Mouse (Mus musculus): Measurements from ENCODE around the gene Ptpru. TPM values are rescaled to one million over a fixed set of nuclear protein-coding genes. Genes with fewer than 3 reads are reported as not detected.

The Ptpru gene
- polyA plus RNA-seq, 1 experiment: 1.0 TPM

GRCm38 (mm10) chr4:131824939-131825338, 13.1 kb downstream of the Ptpru start:
- H3K79me2 ChIP-seq (ENCODE audit: control insufficient read depth, insufficient read depth): no peaks in the 10 kb centered on the region
- H3K27me3 ChIP-seq (ENCODE audit: control insufficient read depth, insufficient read depth, insufficient read length): peaks cover 14% of the 10 kb centered on the region
- no peak overlapping the region for H3ac ChIP-seq (ENCODE audit: control insufficient read depth, insufficient read length)
- no peak overlapping the region for H3K4me2 ChIP-seq (ENCODE audit: low read depth)
- no peaks in the 10 kb centered on the region for H3K36me3 ChIP-seq (ENCODE audit: control insufficient read depth, insufficient read depth)
- no peak for TF ChIP-seq MYOD1 (IDR thresholded peaks at IDR 0.05; ENCODE audit: control insufficient read depth in 1 of 3, insufficient read length in 2 of 3, low read depth in 2 of 3)
- no peak for TF ChIP-seq POLR2AphosphoS2 (IDR thresholded peaks at IDR 0.05; ENCODE audit: insufficient read length, low read depth)
- no peak for TF ChIP-seq TCF3 (IDR thresholded peaks at IDR 0.05; ENCODE audit: insufficient read length, low read depth)
- TF ChIP-seq REST (IDR thresholded peaks at IDR 0.05; ENCODE audit: insufficient read depth, insufficient read length): no peak
- no peak for TF ChIP-seq POLR2A (IDR thresholded peaks at IDR 0.05; ENCODE audit: insufficient read length, low read depth)
- TF ChIP-seq SRF (IDR thresholded peaks at IDR 0.05; ENCODE audit: control insufficient read depth, insufficient read length, low read depth): no peak
- no peak for TF ChIP-seq E2F4 (IDR thresholded peaks at IDR 0.05; ENCODE audit: insufficient read depth)
- no peak for TF ChIP-seq MYOG (IDR thresholded peaks at IDR 0.05; ENCODE audit: control insufficient read depth in 1 of 3, insufficient read depth in 1 of 3, insufficient read length in 2 of 3, low read depth in 2 of 3)
- TF ChIP-seq MAX (IDR thresholded peaks at IDR 0.05; ENCODE audit: low read depth): no peak
- no peak for TF ChIP-seq USF1 (IDR thresholded peaks at IDR 0.05; ENCODE audit: low read depth)
- no peak for TF ChIP-seq TCF12 (IDR thresholded peaks at IDR 0.05; ENCODE audit: insufficient read depth, poor library complexity, severe bottlenecking)
- TF ChIP-seq CEBPB (IDR thresholded peaks at IDR 0.05; ENCODE audit: insufficient read depth, poor library complexity, severe bottlenecking): no peak
- H3K4me3 ChIP-seq: no peak overlapping the region

GRCm38 (mm10) chr4:131822583-131822982, 15.5 kb downstream of the Ptpru start:
- TF ChIP-seq CEBPB (IDR thresholded peaks at IDR 0.05; ENCODE audit: insufficient read depth, poor library complexity, severe bottlenecking) (no peak), REST (IDR thresholded peaks at IDR 0.05; ENCODE audit: insufficient read depth, insufficient read length) (no peak), TCF12 (IDR thresholded peaks at IDR 0.05; ENCODE audit: insufficient read depth, poor library complexity, severe bottlenecking) (no peak), POLR2A (IDR thresholded peaks at IDR 0.05; ENCODE audit: insufficient read length, low read depth) (no peak), MYOG (IDR thresholded peaks at IDR 0.05; ENCODE audit: control insufficient read depth in 1 of 3, insufficient read depth in 1 of 3, insufficient read length in 2 of 3, low read depth in 2 of 3) (no peak), POLR2AphosphoS2 (IDR thresholded peaks at IDR 0.05; ENCODE audit: insufficient read length, low read depth) (no peak), SRF (IDR thresholded peaks at IDR 0.05; ENCODE audit: control insufficient read depth, insufficient read length, low read depth) (no peak), TCF3 (IDR thresholded peaks at IDR 0.05; ENCODE audit: insufficient read length, low read depth) (no peak), MAX (IDR thresholded peaks at IDR 0.05; ENCODE audit: low read depth) (no peak), USF1 (IDR thresholded peaks at IDR 0.05; ENCODE audit: low read depth) (no peak), E2F4 (IDR thresholded peaks at IDR 0.05; ENCODE audit: insufficient read depth) (no peak), MYOD1 (IDR thresholded peaks at IDR 0.05; ENCODE audit: control insufficient read depth in 1 of 3, insufficient read length in 2 of 3, low read depth in 2 of 3) (no peak)
- H3ac ChIP-seq (ENCODE audit: control insufficient read depth, insufficient read length): no peak overlapping the region
- H3K4me3 ChIP-seq: no peak overlapping the region
- no peaks in the 10 kb centered on the region for H3K36me3 ChIP-seq (ENCODE audit: control insufficient read depth, insufficient read depth)
- no peaks in the 10 kb centered on the region for H3K79me2 ChIP-seq (ENCODE audit: control insufficient read depth, insufficient read depth)
- peaks cover 23% of the 10 kb centered on the region for H3K27me3 ChIP-seq (ENCODE audit: control insufficient read depth, insufficient read depth, insufficient read length)
- no peak overlapping the region for H3K4me2 ChIP-seq (ENCODE audit: low read depth)

- no peak overlapping the region for H3K4me3 ChIP-seq
- no peak for TF ChIP-seq POLR2A (IDR thresholded peaks at IDR 0.05; ENCODE audit: insufficient read length, low read depth)
- TF ChIP-seq MYOD1 (IDR thresholded peaks at IDR 0.05; ENCODE audit: control insufficient read depth in 1 of 3, insufficient read length in 2 of 3, low read depth in 2 of 3): no peak
- TF ChIP-seq TCF12 (IDR thresholded peaks at IDR 0.05; ENCODE audit: insufficient read depth, poor library complexity, severe bottlenecking): no peak
- TF ChIP-seq MYOG (IDR thresholded peaks at IDR 0.05; ENCODE audit: control insufficient read depth in 1 of 3, insufficient read depth in 1 of 3, insufficient read length in 2 of 3, low read depth in 2 of 3): no peak
- TF ChIP-seq SRF (IDR thresholded peaks at IDR 0.05; ENCODE audit: control insufficient read depth, insufficient read length, low read depth): no peak
- no peak for TF ChIP-seq CEBPB (IDR thresholded peaks at IDR 0.05; ENCODE audit: insufficient read depth, poor library complexity, severe bottlenecking)
- TF ChIP-seq POLR2AphosphoS2 (IDR thresholded peaks at IDR 0.05; ENCODE audit: insufficient read length, low read depth): no peak
- TF ChIP-seq E2F4 (IDR thresholded peaks at IDR 0.05; ENCODE audit: insufficient read depth): no peak
- TF ChIP-seq MAX (IDR thresholded peaks at IDR 0.05; ENCODE audit: low read depth): no peak
- no peak for TF ChIP-seq TCF3 (IDR thresholded peaks at IDR 0.05; ENCODE audit: insufficient read length, low read depth)
- no peak for TF ChIP-seq USF1 (IDR thresholded peaks at IDR 0.05; ENCODE audit: low read depth)
- no peak for TF ChIP-seq REST (IDR thresholded peaks at IDR 0.05; ENCODE audit: insufficient read depth, insufficient read length)
- H3K27me3 ChIP-seq (ENCODE audit: control insufficient read depth, insufficient read depth, insufficient read length): peaks cover 23% of the 10 kb centered on the region
- H3K79me2 ChIP-seq (ENCODE audit: control insufficient read depth, insufficient read depth): no peaks in the 10 kb centered on the region
- no peak overlapping the region for H3K4me2 ChIP-seq (ENCODE audit: low read depth)
- no peaks in the 10 kb centered on the region for H3K36me3 ChIP-seq (ENCODE audit: control insufficient read depth, insufficient read depth)
- H3ac ChIP-seq (ENCODE audit: control insufficient read depth, insufficient read length): no peak overlapping the region
Measured at GRCm38 (mm10) chr4:131821161-131821731, 16.8 kb downstream of the Ptpru start.

- Histone ChIP-seq H3K4me3 (no peak overlapping the region), H3K27me3 (ENCODE audit: control insufficient read depth, insufficient read depth, insufficient read length) (peaks cover 23% of the 10 kb centered on the region), H3ac (ENCODE audit: control insufficient read depth, insufficient read length) (no peak overlapping the region), H3K36me3 (ENCODE audit: control insufficient read depth, insufficient read depth) (no peaks in the 10 kb centered on the region), H3K79me2 (ENCODE audit: control insufficient read depth, insufficient read depth) (no peaks in the 10 kb centered on the region), H3K4me2 (ENCODE audit: low read depth) (no peak overlapping the region)
- no peak for TF ChIP-seq MYOG (IDR thresholded peaks at IDR 0.05; ENCODE audit: control insufficient read depth in 1 of 3, insufficient read depth in 1 of 3, insufficient read length in 2 of 3, low read depth in 2 of 3)
- TF ChIP-seq POLR2A (IDR thresholded peaks at IDR 0.05; ENCODE audit: insufficient read length, low read depth): no peak
- no peak for TF ChIP-seq MYOD1 (IDR thresholded peaks at IDR 0.05; ENCODE audit: control insufficient read depth in 1 of 3, insufficient read length in 2 of 3, low read depth in 2 of 3)
- TF ChIP-seq MAX (IDR thresholded peaks at IDR 0.05; ENCODE audit: low read depth): no peak
- TF ChIP-seq USF1 (IDR thresholded peaks at IDR 0.05; ENCODE audit: low read depth): no peak
- TF ChIP-seq CEBPB (IDR thresholded peaks at IDR 0.05; ENCODE audit: insufficient read depth, poor library complexity, severe bottlenecking): no peak
- TF ChIP-seq SRF (IDR thresholded peaks at IDR 0.05; ENCODE audit: control insufficient read depth, insufficient read length, low read depth): no peak
- no peak for TF ChIP-seq REST (IDR thresholded peaks at IDR 0.05; ENCODE audit: insufficient read depth, insufficient read length)
- TF ChIP-seq POLR2AphosphoS2 (IDR thresholded peaks at IDR 0.05; ENCODE audit: insufficient read length, low read depth): no peak
- no peak for TF ChIP-seq TCF12 (IDR thresholded peaks at IDR 0.05; ENCODE audit: insufficient read depth, poor library complexity, severe bottlenecking)
- no peak for TF ChIP-seq E2F4 (IDR thresholded peaks at IDR 0.05; ENCODE audit: insufficient read depth)
- TF ChIP-seq TCF3 (IDR thresholded peaks at IDR 0.05; ENCODE audit: insufficient read length, low read depth): no peak
Measured at GRCm38 (mm10) chr4:131818926-131819325, 19.2 kb downstream of the Ptpru start.

Measured in myocyte (in vitro differentiated cells).